In the genomic region with DNA sequence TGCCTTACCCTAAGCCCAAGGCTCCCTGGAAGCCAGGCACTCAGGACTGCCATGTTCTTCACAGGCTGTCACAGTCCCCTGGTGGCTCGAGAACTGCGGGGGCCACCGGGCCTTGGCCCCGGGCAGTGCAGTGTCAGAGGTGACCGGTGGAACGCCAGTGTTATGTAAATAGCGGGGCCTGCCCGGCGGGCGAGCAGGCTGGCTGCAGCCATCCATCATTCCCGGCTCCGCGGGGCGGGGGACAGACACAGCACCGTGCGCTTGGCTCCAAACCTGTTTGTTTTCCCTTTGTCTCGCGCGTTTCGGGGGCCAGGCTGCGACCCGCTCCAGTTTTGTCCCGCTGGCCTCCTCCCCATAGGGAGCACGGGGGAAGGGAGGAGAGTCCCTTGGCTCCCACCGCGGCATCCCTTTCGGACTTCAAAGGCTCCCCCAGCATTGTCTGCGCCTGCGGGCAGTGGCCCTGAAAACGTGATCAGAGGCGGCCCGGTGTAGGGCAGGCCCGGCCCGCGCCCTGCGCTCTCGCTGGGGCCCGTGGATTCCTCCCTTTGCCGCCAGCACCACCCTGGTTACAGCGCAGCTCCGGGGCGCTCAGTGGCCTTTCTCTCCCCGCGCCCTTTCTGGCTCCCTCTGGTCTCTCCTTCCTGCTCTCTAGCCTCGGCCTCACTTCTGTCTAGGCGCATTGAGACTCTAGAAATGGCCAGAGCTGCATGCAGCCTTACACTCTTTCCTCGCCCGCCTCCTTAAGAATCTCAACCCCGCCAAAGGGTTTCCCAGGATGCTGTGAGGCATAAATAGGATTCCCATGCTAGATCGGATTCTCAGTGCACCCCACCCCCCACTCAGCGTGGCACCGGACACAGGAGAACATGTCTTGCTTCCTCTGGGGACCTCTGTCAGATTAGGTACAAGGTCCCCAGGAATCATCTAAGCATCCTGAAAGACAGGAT, we compare ENCODE assay signal across 7 mouse cellular contexts.
DNase-seq lines count a peak whose midpoint lies in the region; ATAC-seq and TF ChIP-seq lines count a peak whose summit lies in the region.

No protein-coding gene starts in this region.

- peaks cover 0 to 4% of the 10 kb centered on the region in 2 experiments; a peak in 2 of 4 replicates for H3K4me1 ChIP-seq in ES-E14 (ENCODE audit: control insufficient read depth in 2 of 2, insufficient read depth in 2 of 2, low read length in 2 of 2, poor library complexity in 1 of 2)
- 0 out of 2 replicates have a peak, but pooled peaks cover 3% of the 10 kb centered on the region for H3K4me1 ChIP-seq in limb, embryonic 14.5 days (ENCODE audit: control insufficient read depth, insufficient read depth, low read length)
- H3K4me1 ChIP-seq in neural tube, embryonic 15.5 days: peaks cover 34% of the 10 kb centered on the region

- TF ChIP-seq POLR2A in limb, embryonic 14.5 days (IDR thresholded peaks at IDR 0.05; ENCODE audit: borderline replicate concordance, extremely low read depth, insufficient read depth, insufficient read length): no peak

- no peak for DNase-seq in ES-E14 (ENCODE audit: low read depth, low spot score)
- peak; percentile 64 for DNase-seq in adrenal gland, adult 2 months
- DNase-seq in heart, postnatal 4 days: peak; percentile 35
- DNase-seq in limb, embryonic 14.5 days (ENCODE audit: low spot score): no peak
- DNase-seq in frontal cortex, postnatal 25 days (ENCODE audit: low spot score in 2 of 2): no peak

- H3K9me3 ChIP-seq in ES-E14 (ENCODE audit: control insufficient read depth, insufficient read depth, low read depth, low read length): no peaks in the 10 kb centered on the region
- H3K9me3 ChIP-seq in limb, embryonic 14.5 days (ENCODE audit: control insufficient read depth, low read length): no peaks in the 10 kb centered on the region
- H3K9me3 ChIP-seq in neural tube, embryonic 15.5 days (replicated peaks): no peaks in the 10 kb centered on the region

- H3K27me3 ChIP-seq in limb, embryonic 14.5 days (ENCODE audit: control insufficient read depth, insufficient read depth, low read length): peaks cover 20% of the 10 kb centered on the region; the same call in 1 of the 2 replicates
- H3K27me3 ChIP-seq in neural tube, embryonic 15.5 days (replicated peaks): peaks cover 71% of the 10 kb centered on the region

- H3K36me3 ChIP-seq in ES-E14 (ENCODE audit: control insufficient read depth, insufficient read depth, low read length, poor library complexity, severe bottlenecking): no peaks in the 10 kb centered on the region
- H3K36me3 ChIP-seq in limb, embryonic 14.5 days (ENCODE audit: control insufficient read depth, insufficient read depth, low read length): no peaks in the 10 kb centered on the region
- H3K36me3 ChIP-seq in neural tube, embryonic 15.5 days: no peaks in the 10 kb centered on the region

- in situ Hi-C loops in ES-E14 (cut with MboI; ENCODE audit: low sequenced_read_pairs in 2 of 2, unreplicated experiment in 2 of 2): no loop called here

- H3K4me2 ChIP-seq in limb, embryonic 14.5 days (replicated peaks; ENCODE audit: low read depth, low read length, severe bottlenecking): peak overlapping the region; percentile 72
- H3K4me2 ChIP-seq in neural tube, embryonic 15.5 days: peak overlapping the region; percentile 60

- peak overlapping the region; percentile 34; the same call in 1 of the 2 replicates for H3K27ac ChIP-seq in ES-E14 (ENCODE audit: insufficient read depth, low read depth, low read length, poor library complexity, severe bottlenecking)
- no peak overlapping the region for H3K27ac ChIP-seq in limb, embryonic 14.5 days (replicated peaks; ENCODE audit: low read depth, low read length)
- H3K27ac ChIP-seq in neural tube, embryonic 15.5 days (replicated peaks): no peak overlapping the region

- peak; percentile 65 for ATAC-seq in limb, embryonic 14.5 days (ENCODE audit: low FRiP score, low read depth)
- ATAC-seq in neural tube, embryonic 15.5 days (ENCODE audit: low FRiP score): peak; percentile 55
- no peak for ATAC-seq in cerebellum, adult (ENCODE audit: insufficient number of reproducible peaks, low FRiP score, low TSS enrichment)

- 10% methylated on average over 41 of the region's 52 CpGs for WGBS in limb, embryonic 14.5 days
- WGBS in neural tube, embryonic 15.5 days: 5% methylated on average over 50 of the region's 52 CpGs

- peak overlapping the region; percentile 45 to 69 for H3K4me3 ChIP-seq in ES-E14 (ENCODE audit: insufficient read depth in 1 of 2, low read depth in 1 of 2, low read length in 2 of 2, poor library complexity in 1 of 2, severe bottlenecking in 1 of 2)
- H3K4me3 ChIP-seq in limb, embryonic 14.5 days (replicated peaks; ENCODE audit: low read length): peak overlapping the region; percentile 36
- peak overlapping the region; percentile 28 for H3K4me3 ChIP-seq in neural tube, embryonic 15.5 days (replicated peaks)

- peak overlapping the region; percentile 78 for H3K9ac ChIP-seq in ES-E14 (ENCODE audit: insufficient read depth, low read depth, low read length, poor library complexity, severe bottlenecking)
- peak overlapping the region; percentile 53 for H3K9ac ChIP-seq in limb, embryonic 14.5 days (ENCODE audit: low read depth, low read length, severe bottlenecking)
- peak overlapping the region; percentile 32 for H3K9ac ChIP-seq in neural tube, embryonic 15.5 days (replicated peaks)

TF ChIP-seq in ES-E14, 5 proteins besides CTCF, POLR2A, EP300 and RAD21:
- TF ChIP-seq ZNF384 (IDR thresholded peaks at IDR 0.05; ENCODE audit: low read depth, low read length) (no peak), CHD2 (IDR thresholded peaks at IDR 0.05; ENCODE audit: low read depth, low read length) (no peak), MAFK (IDR thresholded peaks at IDR 0.05; ENCODE audit: insufficient read depth, low read depth, low read length) (no peak), ZC3H11A (IDR thresholded peaks at IDR 0.05; ENCODE audit: borderline replicate concordance, low read depth, low read length) (no peak), HCFC1 (IDR thresholded peaks at IDR 0.05; ENCODE audit: borderline replicate concordance, insufficient read depth, low read length) (no peak)

Comparison
In these comparisons a context has a peak if more than half of its experiments do, and no peak if none do; other contexts are left out.
1. DNase-seq: peak in adrenal gland, adult 2 months (single experiment) and heart, postnatal 4 days (single experiment); none in ES-E14 (single experiment), limb, embryonic 14.5 days (single experiment) and frontal cortex, postnatal 25 days (0 of 2).
2. Peak in every context shown above with its lines, with median percentiles within 50 percentile points of each other: H3K4me3 ChIP-seq and H3K9ac ChIP-seq.